Mouse (Mus musculus) MEL (cell line): ENCODE results near the gene St8sia6. TPM values are rescaled to one million over a fixed set of nuclear protein-coding genes. Genes with fewer than 3 reads are reported as not detected.

Experiments
- DNase-seq: peaks from one replicate; pipeline ENCODE4 v3.0.0; 2011; ENCODE audit warnings: low read depth, low spot score
- H3K27ac ChIP-seq: 2 replicates; pipeline ENCODE4 v1.5.1; 2012; ENCODE audit warnings: low read depth, mild to moderate bottlenecking, control low read depth, low read length, moderate library complexity; ENCODE audit not compliant: control insufficient read depth
- H3K27me3 ChIP-seq, 2 experiments: fragments of 150-350 bp in 1 of 2; sonication (generic) in 1 of 2; 2 replicates each; pipeline ENCODE4 v1.6.1; 2012; ENCODE audit warnings: low read length in 2 of 2, mild to moderate bottlenecking in 2 of 2, improper control_type of control experiment in 1 of 2, moderate library complexity in 1 of 2; ENCODE audit not compliant: insufficient read depth in 2 of 2, control insufficient read depth in 1 of 2
- H3K36me3 ChIP-seq, 2 experiments: 2 replicates each; pipeline ENCODE4 v1.6.1; 2012 to 2014; ENCODE audit warnings: low read length in 2 of 2, improper control_type of control experiment in 1 of 2, inconsistent platforms in 1 of 2, mild to moderate bottlenecking in 1 of 2; ENCODE audit not compliant: insufficient read depth in 2 of 2, control insufficient read depth in 1 of 2
- H3K4me1 ChIP-seq, 2 experiments: fragments of 150-350 bp in 1 of 2; sonication (generic) in 1 of 2; 2 replicates each; pipeline ENCODE4 v1.6.1; 2012; ENCODE audit warnings: low read length in 2 of 2, improper control_type of control experiment in 1 of 2, mild to moderate bottlenecking in 1 of 2; ENCODE audit not compliant: insufficient read depth in 2 of 2, control insufficient read depth in 1 of 2
- H3K4me3 ChIP-seq, 2 experiments: fragments of 150-350 bp in 1 of 2; sonication (generic) in 1 of 2; 2 replicates each; pipeline ENCODE4 v1.5.1; 2012; ENCODE audit warnings: low read depth in 2 of 2, low read length in 2 of 2, mild to moderate bottlenecking in 2 of 2, moderate library complexity in 2 of 2, control low read depth in 1 of 2, improper control_type of control experiment in 1 of 2; ENCODE audit not compliant: control insufficient read depth in 1 of 2, insufficient read depth in 1 of 2
- H3K79me2 ChIP-seq: 2 replicates; pipeline ENCODE4 v1.6.1; 2012; ENCODE audit warnings: mild to moderate bottlenecking, low read length, moderate library complexity; ENCODE audit not compliant: control insufficient read depth, poor library complexity, insufficient read depth
- H3K9ac ChIP-seq: 2 replicates; pipeline ENCODE4 v1.6.1; 2012; ENCODE audit warnings: low read depth, mild to moderate bottlenecking, control low read depth, low read length, moderate library complexity; ENCODE audit not compliant: control insufficient read depth, poor library complexity, severe bottlenecking
- H3K9me3 ChIP-seq: fragments of 150-350 bp; sonication (generic); replicated peaks from 2 replicates; pipeline ENCODE4 v1.6.1; 2012; ENCODE audit warnings: mild to moderate bottlenecking, low read length, improper control_type of control experiment, moderate library complexity; ENCODE audit not compliant: insufficient read depth
- BHLHE40 ChIP-seq: IDR thresholded peaks from 2 replicates; pipeline ENCODE4 v1.6.1; 2012; ENCODE audit warnings: low read depth, mild to moderate bottlenecking, inconsistent platforms, low read length, improper control_type of control experiment, borderline replicate concordance
- CHD1 ChIP-seq: IDR thresholded peaks from 2 replicates; pipeline ENCODE4 v1.6.1; 2012; ENCODE audit warnings: low read depth, mild to moderate bottlenecking, inconsistent platforms, low read length, improper control_type of control experiment
- CTCF ChIP-seq, 3 experiments: IDR thresholded peaks in 2 of 3; conservative IDR thresholded peaks in 1 of 3; 2 replicates each; pipeline ENCODE4 v1.5.1; 2011 to 2012; ENCODE audit warnings: low read length in 3 of 3, low read depth in 2 of 3, mild to moderate bottlenecking in 2 of 3, improper control_type of control experiment in 1 of 3, inconsistent platforms in 1 of 3, mixed read lengths in 1 of 3, moderate library complexity in 1 of 3; ENCODE audit not compliant: control insufficient read depth in 1 of 3, insufficient read depth in 1 of 3, poor library complexity in 1 of 3, severe bottlenecking in 1 of 3
- ELF1 ChIP-seq: IDR thresholded peaks from 2 replicates; pipeline ENCODE4 v1.6.1; 2014; ENCODE audit warnings: low read depth, mild to moderate bottlenecking, inconsistent platforms, low read length, improper control_type of control experiment, moderate library complexity
- EP300 ChIP-seq, 2 experiments: IDR thresholded peaks; 2 replicates each; pipeline ENCODE4 v1.6.1; 2011; ENCODE audit warnings: improper control_type of control experiment in 2 of 2, low read length in 2 of 2, low read depth in 1 of 2, mild to moderate bottlenecking in 1 of 2
- ETS1 ChIP-seq: IDR thresholded peaks from 2 replicates; pipeline ENCODE4 v1.6.1; 2012; ENCODE audit warnings: low read depth, mild to moderate bottlenecking, inconsistent platforms, low read length, improper control_type of control experiment, moderate library complexity
- GATA1 ChIP-seq: IDR thresholded peaks from 2 replicates; pipeline ENCODE4 v1.6.1; 2011; ENCODE audit warnings: low read depth, low read length, improper control_type of control experiment
- HCFC1 ChIP-seq: IDR thresholded peaks from 2 replicates; pipeline ENCODE4 v1.6.1; 2012; ENCODE audit warnings: low read depth, mild to moderate bottlenecking, inconsistent platforms, low read length, improper control_type of control experiment, moderate library complexity
- KAT2A ChIP-seq: conservative IDR thresholded peaks from 2 replicates; pipeline ENCODE4 v1.6.1; 2012; ENCODE audit warnings: low read depth, low read length, improper control_type of control experiment, inconsistent platforms
- MAFK ChIP-seq: IDR thresholded peaks from 2 replicates; pipeline ENCODE4 v1.6.1; 2011; ENCODE audit warnings: low read depth, mild to moderate bottlenecking, low read length, improper control_type of control experiment, borderline replicate concordance
- MAX ChIP-seq: IDR thresholded peaks from 2 replicates; pipeline ENCODE4 v1.6.1; 2011; ENCODE audit warnings: low read length, improper control_type of control experiment
- MAZ ChIP-seq: IDR thresholded peaks from 2 replicates; pipeline ENCODE4 v1.6.1; 2012; ENCODE audit warnings: low read depth, mild to moderate bottlenecking, inconsistent platforms, low read length, improper control_type of control experiment
- MXI1 ChIP-seq: IDR thresholded peaks from 2 replicates; pipeline ENCODE4 v1.6.1; 2011; ENCODE audit warnings: mild to moderate bottlenecking, low read depth, low read length, improper control_type of control experiment
- MYB ChIP-seq: IDR thresholded peaks from 2 replicates; pipeline ENCODE4 v1.6.1; 2011; ENCODE audit warnings: mild to moderate bottlenecking, low read depth, low read length, improper control_type of control experiment
- MYC ChIP-seq: IDR thresholded peaks from 2 replicates; pipeline ENCODE4 v1.6.1; 2011; ENCODE audit warnings: low read depth, mild to moderate bottlenecking, low read length, improper control_type of control experiment, moderate library complexity
- NELFE ChIP-seq: IDR thresholded peaks from 2 replicates; pipeline ENCODE4 v1.6.1; 2011; ENCODE audit warnings: low read depth, low read length, improper control_type of control experiment
- RAD21 ChIP-seq: IDR thresholded peaks from 2 replicates; pipeline ENCODE4 v1.6.1; 2011; ENCODE audit warnings: mild to moderate bottlenecking, low read depth, low read length, improper control_type of control experiment
- RCOR1 ChIP-seq: IDR thresholded peaks from 2 replicates; pipeline ENCODE4 v1.6.1; 2012; ENCODE audit warnings: low read depth, mild to moderate bottlenecking, inconsistent platforms, low read length, improper control_type of control experiment
- SIN3A ChIP-seq: IDR thresholded peaks from 2 replicates; pipeline ENCODE4 v1.6.1; 2012; ENCODE audit warnings: low read length, improper control_type of control experiment, inconsistent platforms
- SMC3 ChIP-seq: IDR thresholded peaks from 2 replicates; pipeline ENCODE4 v1.6.1; 2011; ENCODE audit warnings: low read depth, low read length, improper control_type of control experiment
- TAL1 ChIP-seq: IDR thresholded peaks from 2 replicates; pipeline ENCODE4 v1.6.1; 2012; ENCODE audit warnings: mild to moderate bottlenecking, inconsistent platforms, low read length, moderate library complexity, mixed read lengths
- TCF12 ChIP-seq: IDR thresholded peaks from 2 replicates; pipeline ENCODE4 v1.6.1; 2014; ENCODE audit warnings: low read depth, mild to moderate bottlenecking, inconsistent platforms, low read length, improper control_type of control experiment, moderate library complexity
- UBTF ChIP-seq: IDR thresholded peaks from 2 replicates; pipeline ENCODE4 v1.6.1; 2012; ENCODE audit warnings: low read depth, mild to moderate bottlenecking, inconsistent platforms, low read length, improper control_type of control experiment, moderate library complexity, borderline replicate concordance; ENCODE audit not compliant: insufficient read depth
- USF2 ChIP-seq, 2 experiments: IDR thresholded peaks; 2 replicates each; pipeline ENCODE4 v1.6.1; 2011 to 2012; ENCODE audit warnings: improper control_type of control experiment in 2 of 2, low read length in 2 of 2, borderline replicate concordance in 1 of 2, inconsistent platforms in 1 of 2, low read depth in 1 of 2, mild to moderate bottlenecking in 1 of 2; ENCODE audit not compliant: insufficient read depth in 1 of 2
- ZC3H11A ChIP-seq: IDR thresholded peaks from 2 replicates; pipeline ENCODE4 v1.6.1; 2012; ENCODE audit warnings: low read depth, mild to moderate bottlenecking, inconsistent platforms, low read length, improper control_type of control experiment
- ZKSCAN1 ChIP-seq: IDR thresholded peaks from 2 replicates; pipeline ENCODE4 v1.6.1; 2012; ENCODE audit warnings: low read depth, mild to moderate bottlenecking, inconsistent platforms, low read length, improper control_type of control experiment, moderate library complexity
- ZMIZ1 ChIP-seq: IDR thresholded peaks from 2 replicates; pipeline ENCODE4 v1.6.1; 2012; ENCODE audit warnings: low read depth, mild to moderate bottlenecking, inconsistent platforms, low read length, improper control_type of control experiment, moderate library complexity
- ZNF384 ChIP-seq: IDR thresholded peaks from 2 replicates; pipeline ENCODE4 v1.6.1; 2012; ENCODE audit warnings: low read depth, mild to moderate bottlenecking, inconsistent platforms, low read length, improper control_type of control experiment
- polyA plus RNA-seq, 2 experiments: library from polyadenylated mRNA; stranded (reverse) in 1 of 2; unstranded in 1 of 2; fragments of >175 nt in 1 of 2; fragments of >200 nt in 1 of 2; gene quantifications; 2 replicates each; pipeline versions ENCODE4 v1.2.1 to v1.2.4; 2012; ENCODE audit warnings: low replicate concordance in 2 of 2, low read depth in 1 of 2; ENCODE audit not compliant: insufficient read length in 2 of 2, insufficient read depth in 1 of 2, missing spikeins in 1 of 2
- total RNA-seq: library from RNA; depleted of rRNA; stranded (reverse); fragments of 300-350 nt; gene quantifications from 2 replicates; pipeline ENCODE4 v1.2.3, GENCODE M21; 2012

The St8sia6 gene
- total and polyA plus RNA-seq, 3 experiments, result not detected

DNA sequence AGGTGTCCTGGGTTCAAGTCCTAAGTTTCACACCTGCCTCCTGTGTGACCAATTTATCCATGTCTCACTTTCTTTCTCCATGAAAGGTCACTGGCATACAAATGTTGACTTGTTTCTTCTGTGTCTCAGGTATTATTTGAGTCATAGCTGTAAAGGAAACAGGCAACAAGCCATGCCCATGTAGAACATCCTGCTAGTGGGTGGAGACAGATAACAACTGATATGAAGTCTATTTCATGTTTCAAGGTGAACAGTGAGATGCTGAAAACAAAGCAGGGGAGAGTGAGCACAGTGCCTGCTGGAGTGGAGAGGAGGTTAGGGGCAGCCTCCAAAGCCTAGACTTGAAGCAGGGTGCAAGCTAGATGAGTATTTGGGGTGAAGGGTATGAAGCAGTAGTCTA, 33.5 kb downstream of the St8sia6 start:
- no peaks in the 10 kb centered on the region; the same call in 1 of the 2 replicates for H3K79me2 ChIP-seq
- peaks cover 0 to 9% of the 10 kb centered on the region in 2 experiments; a peak in 2 of 4 replicates for H3K36me3 ChIP-seq
- H3K4me1 ChIP-seq, result peaks cover 0 to 9% of the 10 kb centered on the region in 2 experiments; a peak in 2 of 4 replicates
- TF ChIP-seq ZMIZ1 (no peak), ZC3H11A (no peak), NELFE (no peak), MAX (no peak), KAT2A (no peak), USF2 (IDR thresholded peaks at IDR 0.05; ENCODE audit: borderline replicate concordance in 1 of 2, insufficient read depth in 1 of 2, low read depth in 1 of 2, low read length in 2 of 2) (no peak), TAL1 (no peak), CHD1 (no peak), MYC (no peak), MXI1 (no peak), ETS1 (no peak), BHLHE40 (no peak), TCF12 (no peak), MYB (no peak), RAD21 (no peak), GATA1 (no peak), MAFK (no peak)
- H3K9me3 ChIP-seq, result no peaks in the 10 kb centered on the region
- no peak overlapping the region for H3K9ac ChIP-seq
- no peaks in the 10 kb centered on the region for H3K27me3 ChIP-seq
- no peak for DNase-seq
- no peak overlapping the region for H3K27ac ChIP-seq
- no peak overlapping the region for H3K4me3 ChIP-seq

DNA sequence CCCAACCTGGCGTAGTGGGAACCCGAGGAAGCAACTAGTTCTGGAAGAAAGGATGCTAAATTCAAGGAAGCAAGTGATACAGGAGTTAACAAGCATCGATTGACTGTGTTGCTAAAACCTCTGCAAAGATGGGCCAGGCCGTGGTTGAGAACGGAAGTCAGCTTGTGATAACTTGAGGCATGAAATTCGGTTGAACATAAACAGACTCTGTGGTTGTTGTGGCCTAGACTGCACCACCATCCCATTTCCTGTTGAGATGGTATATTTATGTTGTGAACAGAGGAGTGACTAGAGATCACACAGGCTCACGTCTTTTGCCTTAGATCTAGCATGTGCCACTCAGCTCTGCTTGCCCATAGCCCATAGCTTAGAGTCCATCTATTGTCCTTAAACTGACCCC, 36.5 kb downstream of the St8sia6 start:
- peak; percentile 71 for DNase-seq
- peaks cover 0 to 14% of the 10 kb centered on the region in 2 experiments; a peak in 2 of 4 replicates for H3K36me3 ChIP-seq
- no peak overlapping the region for H3K9ac ChIP-seq
- peaks cover 0 to 12% of the 10 kb centered on the region in 2 experiments; a peak in 2 of 4 replicates for H3K4me1 ChIP-seq
- no peaks in the 10 kb centered on the region for H3K9me3 ChIP-seq
- H3K27ac ChIP-seq, result no peak overlapping the region; the same call in 1 of the 2 replicates
- no peaks in the 10 kb centered on the region for H3K27me3 ChIP-seq
- no peak for TF ChIP-seq ELF1
- no peak for TF ChIP-seq MAZ
- no peak for TF ChIP-seq CTCF (IDR thresholded peaks at IDR 0.05 in 2 of 3, conservative IDR thresholded peaks at IDR 0.05 in 1 of 3; ENCODE audit: control insufficient read depth in 1 of 3, insufficient read depth in 1 of 3, low read depth in 2 of 3, low read length in 3 of 3, poor library complexity in 1 of 3, severe bottlenecking in 1 of 3)
- TF ChIP-seq RCOR1, result peak; percentile 96
- TF ChIP-seq ETS1, result peak; percentile 48; the same call in 1 of the 2 replicates
- TF ChIP-seq GATA1, result peak; percentile 61; the same call in 1 of the 2 replicates
- TF ChIP-seq SMC3, result no peak
- no peak for TF ChIP-seq UBTF
- TF ChIP-seq ZNF384, result no peak
- TF ChIP-seq KAT2A, result no peak
- no peak for TF ChIP-seq ZKSCAN1
- peak; percentile 46; the same call in 1 of the 2 replicates for TF ChIP-seq MAFK
- 0 out of 2 replicates have a peak, but pooled peaks have one; percentile 24 for TF ChIP-seq HCFC1
- peak; percentile 76 for TF ChIP-seq MYB
- TF ChIP-seq SIN3A, result peak; percentile 64
- peak; percentile 69 to 86; a peak in 3 of 4 replicates for TF ChIP-seq EP300 (IDR thresholded peaks at IDR 0.05; ENCODE audit: low read depth in 1 of 2, low read length in 2 of 2)
- no peak overlapping the region for H3K4me3 ChIP-seq
- H3K79me2 ChIP-seq, result no peaks in the 10 kb centered on the region
